Mouse (Mus musculus): ENCODE results near the gene Rab11fip4.

DNA sequence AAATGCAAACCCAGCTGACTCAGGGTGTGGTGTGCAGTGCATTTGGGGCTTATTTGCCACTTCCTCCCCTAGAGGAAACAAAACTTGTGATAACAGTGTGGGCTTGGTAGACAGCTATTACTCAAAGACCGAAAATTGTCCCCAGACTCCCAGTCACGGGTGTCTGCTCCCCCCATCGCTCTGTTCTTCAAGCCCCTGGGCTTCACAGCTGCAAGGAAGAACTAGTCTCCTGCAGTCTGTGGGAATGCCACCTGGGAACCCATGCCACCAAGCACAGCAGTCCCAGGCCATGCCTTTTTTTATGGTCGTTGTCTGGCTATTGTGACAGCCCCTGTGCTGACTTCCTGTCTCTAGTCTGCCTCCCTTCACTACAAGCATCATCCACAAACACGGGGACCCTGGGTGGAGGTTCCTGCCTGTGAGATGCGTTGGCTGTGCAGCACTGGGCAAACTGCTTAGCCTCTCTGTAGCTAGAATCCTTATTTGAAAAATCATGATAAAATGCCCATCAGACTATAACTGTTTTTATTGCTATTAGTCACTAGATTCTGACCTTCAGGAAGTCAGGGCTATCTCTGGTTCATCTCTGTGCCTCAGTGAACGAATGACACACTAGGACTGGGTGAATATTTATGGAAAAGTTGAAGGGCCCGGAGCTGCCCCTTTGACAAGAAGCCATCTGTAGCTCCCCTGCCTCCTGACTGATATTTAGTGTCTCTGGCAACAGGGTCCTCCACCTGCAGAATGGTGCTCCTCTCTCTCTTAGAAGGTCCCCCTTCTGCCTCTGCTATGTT is 50.1 kb downstream of the Rab11fip4 start:
- TF ChIP-seq FLI1 (IDR thresholded peaks at IDR 0.05; ENCODE audit: low read length) (no peak), GATA1 (IDR thresholded peaks at IDR 0.05; ENCODE audit: borderline replicate concordance, low read length) (no peak)

Measured in megakaryocyte, embryonic 14.5 days (primary cell).